Mouse (Mus musculus) right cerebral cortex, adult 18-20 months (tissue): Measurements from ENCODE around the gene Gtdc1.
"Not testable (repeated sequence)": the region's sequence is repeated elsewhere in the genome, so short reads cannot be mapped to it uniquely, and the experiment has no call there.

Experiments
- DNase-seq: peaks from one replicate; pipeline ENCODE4 v3.0.0; 2022; ENCODE audit warnings: mixed read lengths

Gene Gtdc1

GRCm38 (mm10) chr2:44721461-44721860, 206.0 kb downstream of the Gtdc1 start:
- no peak for DNase-seq

GRCm38 (mm10) chr2:44705883-44706615, 221.4 kb downstream of the Gtdc1 start:
- DNase-seq = peak; percentile 29

GRCm38 (mm10) chr2:44700276-44700675, 227.2 kb downstream of the Gtdc1 start:
- DNase-seq = no peak

GRCm38 (mm10) chr2:44696441-44696840, 231.0 kb downstream of the Gtdc1 start:
- peak; percentile 52 for DNase-seq

- no peak for DNase-seq
Observed at GRCm38 (mm10) chr2:44693898-44694297, 233.6 kb downstream of the Gtdc1 start.

GRCm38 (mm10) chr2:44664049-44664448, 263.4 kb downstream of the Gtdc1 start:
- peak; percentile 40 for DNase-seq

- DNase-seq = no peak
Observed at GRCm38 (mm10) chr2:44659870-44660269, 267.6 kb downstream of the Gtdc1 start.

- no peak for DNase-seq
Observed at GRCm38 (mm10) chr2:44659011-44659410, 268.4 kb downstream of the Gtdc1 start.

- DNase-seq = no peak
Observed at GRCm38 (mm10) chr2:44648537-44648936, 278.9 kb downstream of the Gtdc1 start.

GRCm38 (mm10) chr2:44646398-44646797, 281.1 kb downstream of the Gtdc1 start:
- DNase-seq = no peak

GRCm38 (mm10) chr2:44639370-44639769, 288.1 kb downstream of the Gtdc1 start:
- peak; percentile 58 for DNase-seq

- no peak for DNase-seq
Observed at GRCm38 (mm10) chr2:44638157-44638556, 289.3 kb downstream of the Gtdc1 start.

GRCm38 (mm10) chr2:44633971-44634370, 293.5 kb downstream of the Gtdc1 start:
- no peak for DNase-seq

- DNase-seq = no peak
Observed at GRCm38 (mm10) chr2:44633064-44633463, 294.4 kb downstream of the Gtdc1 start.

GRCm38 (mm10) chr2:44632584-44632983, 294.9 kb downstream of the Gtdc1 start:
- DNase-seq = no peak

- no peak for DNase-seq
Observed at GRCm38 (mm10) chr2:44631064-44631463, 296.4 kb downstream of the Gtdc1 start.

GRCm38 (mm10) chr2:44628778-44629177, 298.7 kb downstream of the Gtdc1 start:
- no peak for DNase-seq

- DNase-seq = no peak
Observed at GRCm38 (mm10) chr2:44625154-44625553, 302.3 kb downstream of the Gtdc1 start.

GRCm38 (mm10) chr2:44622471-44622870, 305.0 kb downstream of the Gtdc1 start:
- DNase-seq = no peak

GRCm38 (mm10) chr2:44599653-44600052, 327.8 kb downstream of the Gtdc1 start:
- DNase-seq = not testable (repeated sequence)

GRCm38 (mm10) chr2:44594276-44594675, 333.2 kb downstream of the Gtdc1 start:
- no peak for DNase-seq

- DNase-seq = no peak
Observed at GRCm38 (mm10) chr2:44590881-44591280, 336.6 kb downstream of the Gtdc1 start.

GRCm38 (mm10) chr2:44584061-44584460, 343.4 kb downstream of the Gtdc1 start:
- DNase-seq = no peak

GRCm38 (mm10) chr2:44583491-44583890, 344.0 kb downstream of the Gtdc1 start:
- DNase-seq = no peak

- no peak for DNase-seq
Observed at GRCm38 (mm10) chr2:44571810-44572209, 355.6 kb downstream of the Gtdc1 start.
